Comparison of ENCODE assay signal across 14 mouse cellular contexts in genomic region chr1:178689512-178689911, GRCm38 (mm10).
DNase-seq lines count a peak whose midpoint lies in the region; ATAC-seq and TF ChIP-seq lines count a peak whose summit lies in the region.
"Had no signal": no experiment of that assay in that cellular context is flagged by ENCODE, and none has a peak within 500 bp of the region (broad histone marks: within the 10 kb centered on the region; RNA-seq: fewer than 3 reads in every experiment).

No protein-coding gene starts in this region.

- no peak overlapping the region for H3K9ac ChIP-seq in heart, postnatal 0 days (replicated peaks; ENCODE audit: low read depth, low read length)
- no peak overlapping the region for H3K9ac ChIP-seq in lung, postnatal 0 days (replicated peaks; ENCODE audit: low read depth)
- H3K9ac ChIP-seq: embryonic facial prominence, embryonic 15.5 days; heart, embryonic 15.5 days had no signal

- no peak overlapping the region for H3K27ac ChIP-seq in heart, postnatal 0 days (ENCODE audit: low read depth)
- no peak overlapping the region for H3K27ac ChIP-seq in lung, postnatal 0 days (ENCODE audit: low read length)
- no peak overlapping the region for H3K27ac ChIP-seq in small intestine, adult 2 months (ENCODE audit: insufficient read depth, low read depth, low read length)
- H3K27ac ChIP-seq: embryonic facial prominence, embryonic 15.5 days; heart, embryonic 15.5 days; midbrain, embryonic 10.5 days had no signal

- no peak overlapping the region for H3K4me2 ChIP-seq in heart, postnatal 0 days (ENCODE audit: low read depth, low read length)
- H3K4me2 ChIP-seq in lung, postnatal 0 days (replicated peaks; ENCODE audit: low read depth, low read length) = no peak overlapping the region
- H3K4me2 ChIP-seq: embryonic facial prominence, embryonic 15.5 days; heart, embryonic 15.5 days had no signal

- no peaks in the 10 kb centered on the region; the same call in 1 of the 2 replicates for H3K4me1 ChIP-seq in heart, postnatal 0 days (ENCODE audit: control insufficient read depth, insufficient read depth)
- H3K4me1 ChIP-seq in lung, postnatal 0 days (ENCODE audit: insufficient read depth, low read depth, low read length) = no peaks in the 10 kb centered on the region
- H3K4me1 ChIP-seq in small intestine, adult 2 months (ENCODE audit: control insufficient read depth, insufficient read depth, insufficient read length, low read length) = no peaks in the 10 kb centered on the region
- H3K4me1 ChIP-seq: embryonic facial prominence, embryonic 15.5 days had no signal

- H3K9me3 ChIP-seq in heart, postnatal 0 days (replicated peaks; ENCODE audit: control insufficient read depth, low read length) = no peaks in the 10 kb centered on the region
- no peaks in the 10 kb centered on the region for H3K9me3 ChIP-seq in lung, postnatal 0 days (ENCODE audit: low read length)
- H3K9me3 ChIP-seq: embryonic facial prominence, embryonic 15.5 days; heart, embryonic 15.5 days; midbrain, embryonic 10.5 days had no signal

- H3K4me3 ChIP-seq in heart, postnatal 0 days (ENCODE audit: low read depth, low read length) = no peak overlapping the region
- no peak overlapping the region for H3K4me3 ChIP-seq in lung, postnatal 0 days (ENCODE audit: low read depth, low read length)
- H3K4me3 ChIP-seq in small intestine, adult 2 months (ENCODE audit: low read depth, low read length) = no peak overlapping the region
- H3K4me3 ChIP-seq: embryonic facial prominence, embryonic 15.5 days; heart, embryonic 15.5 days; midbrain, embryonic 10.5 days had no signal

- 55% methylated on average over 4 of the region's 4 CpGs for whole genome bisulfite sequencing in heart, postnatal 0 days
- WGBS in lung, postnatal 0 days = 52% methylated on average over 4 of the region's 4 CpGs
- WGBS in small intestine, adult 2 months = 73% methylated on average over 4 of the region's 4 CpGs

- no peaks in the 10 kb centered on the region for H3K27me3 ChIP-seq in heart, postnatal 0 days (ENCODE audit: control insufficient read depth, insufficient read depth, low read length)
- no peaks in the 10 kb centered on the region for H3K27me3 ChIP-seq in lung, postnatal 0 days (replicated peaks; ENCODE audit: insufficient read depth, low read length)
- H3K27me3 ChIP-seq in small intestine, adult 2 months (ENCODE audit: control insufficient read depth, insufficient read depth, low read length) = no peaks in the 10 kb centered on the region
- H3K27me3 ChIP-seq: embryonic facial prominence, embryonic 15.5 days; heart, embryonic 15.5 days had no signal

- TF ChIP-seq EP300 in heart, postnatal 0 days (IDR thresholded peaks at IDR 0.05; ENCODE audit: low read depth) = no peak
- no peak for TF ChIP-seq EP300 in lung, postnatal 0 days (IDR thresholded peaks at IDR 0.05)

- TF ChIP-seq POLR2A in small intestine, adult 2 months (IDR thresholded peaks at IDR 0.05; ENCODE audit: low read depth, low read length) = no peak

- peak; percentile 54 for TF ChIP-seq CTCF in heart, postnatal 0 days (IDR thresholded peaks at IDR 0.05; ENCODE audit: low read depth)
- peak; percentile 41 for TF ChIP-seq CTCF in lung, postnatal 0 days (IDR thresholded peaks at IDR 0.05)
- TF ChIP-seq CTCF in small intestine, adult 2 months (IDR thresholded peaks at IDR 0.05; ENCODE audit: extremely low read depth, insufficient read length, insufficient replicate concordance, low read depth, low read length) = peak; percentile 10; the same call in 1 of the 2 replicates

- H3K36me3 ChIP-seq in heart, postnatal 0 days (replicated peaks; ENCODE audit: control insufficient read depth, insufficient read depth, low read length) = no peaks in the 10 kb centered on the region
- H3K36me3 ChIP-seq in lung, postnatal 0 days (ENCODE audit: insufficient read depth, low read length) = no peaks in the 10 kb centered on the region
- no peaks in the 10 kb centered on the region for H3K36me3 ChIP-seq in small intestine, adult 2 months (ENCODE audit: control insufficient read depth, insufficient read depth, low read length)
- H3K36me3 ChIP-seq: embryonic facial prominence, embryonic 15.5 days; heart, embryonic 15.5 days; midbrain, embryonic 10.5 days had no signal

- no peak for DNase-seq in heart, postnatal 0 days (ENCODE audit: low spot score)
- no peak for DNase-seq in heart, adult 9 months (ENCODE audit: low spot score in 2 of 2)
- no peak for DNase-seq in lung, postnatal 0 days (ENCODE audit: low spot score)
- DNase-seq in lung, postnatal 36 days = no peak
- DNase-seq in brain, adult 2 months (ENCODE audit: low read depth, low spot score) = peak; percentile 66
- no peak for DNase-seq in MN1 (ENCODE audit: low spot score)
- DNase-seq: gastrocnemius, postnatal 10 days; kidney, adult 11 months; liver; right cerebral cortex, postnatal 14 days had no signal

- ATAC-seq in heart, postnatal 0 days (ENCODE audit: insufficient read depth, low read depth) = no peak
- ATAC-seq in lung, postnatal 0 days = no peak
